Mouse (Mus musculus) right cerebral cortex, postnatal 14 days (tissue): ENCODE results near the gene Myrip.
"Not testable (repeated sequence)": the region's sequence is repeated elsewhere in the genome, so short reads cannot be mapped to it uniquely, and the experiment has no call there.

ENCODE experiments used
- DNase-seq: peaks from one replicate; pipeline ENCODE4 v3.0.0; 2022

The Myrip gene

DNA sequence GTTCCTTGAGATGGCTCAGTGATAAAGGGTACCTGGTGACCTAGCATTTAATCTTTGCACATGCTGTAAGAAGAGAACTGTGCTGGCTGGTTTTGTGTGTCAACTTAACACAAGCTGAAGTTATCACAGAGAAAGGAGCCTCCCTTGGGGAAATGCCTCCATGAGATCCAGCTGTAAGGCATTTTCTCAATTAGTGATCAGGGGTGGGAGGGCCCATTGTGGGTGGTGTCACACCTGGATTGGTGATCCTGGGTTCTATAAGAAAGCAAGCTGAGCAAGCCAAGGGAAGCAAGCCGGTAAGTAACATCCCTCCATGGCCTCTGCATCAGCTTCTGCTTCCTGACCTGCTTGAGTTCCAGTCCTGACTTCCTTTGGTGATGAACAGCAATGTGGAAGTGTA is at the start of gene Myrip:
Myrip (plus strand) TSS at position 301 of the 400 bp plus-strand sequence.
- DNase-seq: not testable (repeated sequence)

DNA sequence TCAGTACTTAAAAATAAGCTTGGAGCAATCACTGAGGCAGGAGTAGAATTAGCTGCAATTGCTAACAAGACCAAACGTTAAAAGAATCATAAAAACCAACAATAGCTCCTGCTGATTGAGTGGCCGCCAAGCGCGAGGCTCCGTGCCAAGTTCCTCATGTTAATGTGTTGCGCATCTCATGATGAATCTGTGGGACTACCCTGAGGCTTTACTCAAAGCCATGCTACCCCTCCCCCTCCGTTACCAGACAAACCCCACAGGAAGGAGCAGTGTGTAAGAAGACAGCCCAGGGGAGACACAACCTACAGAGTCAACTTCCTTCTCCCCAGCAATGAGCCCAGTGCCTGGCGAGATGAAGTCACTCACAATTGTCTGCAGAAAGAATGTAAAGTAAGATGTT is 41.5 kb upstream of the Myrip start:
- DNase-seq: peak; percentile 54

DNA sequence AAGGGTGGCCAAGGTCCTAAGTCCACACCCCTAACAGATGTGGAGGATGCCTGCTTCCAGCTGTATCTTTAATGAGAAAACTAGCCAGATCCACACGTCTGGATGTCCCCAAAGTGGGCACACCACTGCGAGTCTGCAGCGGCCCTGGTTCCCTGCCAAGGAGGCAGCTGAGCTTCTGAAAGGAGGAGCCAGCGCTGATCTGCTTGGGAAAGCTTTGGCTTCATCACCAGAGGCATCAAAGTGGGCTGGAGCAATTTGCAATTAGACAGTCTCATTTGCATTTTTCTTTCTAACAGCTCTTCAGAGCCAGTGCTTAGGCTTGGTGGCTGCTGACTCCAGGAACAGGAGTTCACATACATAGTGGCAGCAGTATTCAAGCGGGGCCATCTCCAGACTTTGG is 37.3 kb upstream of the Myrip start:
- DNase-seq: peak; percentile 80

- no peak for DNase-seq
These were observed 28.2 kb upstream of the Myrip start for GRCm38 (mm10) chr9:120273083-120273482.

DNA sequence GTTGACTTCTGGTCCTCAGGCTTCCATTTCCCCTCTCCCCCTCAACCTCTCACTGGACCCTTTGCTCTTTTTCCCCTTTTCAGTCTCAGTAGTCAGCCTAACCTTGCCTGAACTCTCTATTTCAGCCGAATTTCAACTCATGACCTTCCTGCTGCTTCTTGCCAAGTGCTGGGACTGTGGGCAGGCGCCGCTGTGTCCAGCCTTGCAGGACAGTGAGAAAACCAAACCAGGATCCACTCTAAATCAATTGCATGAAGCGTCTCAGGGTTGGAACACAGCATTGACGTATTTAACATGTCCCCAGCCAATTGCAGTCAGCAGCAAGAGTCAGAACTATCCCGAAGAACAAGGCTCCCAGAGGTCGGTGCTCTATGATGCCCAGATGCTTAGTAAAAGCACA is 26.1 kb upstream of the Myrip start:
- DNase-seq: no peak

- DNase-seq: no peak
These were observed 20.2 kb upstream of the Myrip start for GRCm38 (mm10) chr9:120281147-120281546.

DNA sequence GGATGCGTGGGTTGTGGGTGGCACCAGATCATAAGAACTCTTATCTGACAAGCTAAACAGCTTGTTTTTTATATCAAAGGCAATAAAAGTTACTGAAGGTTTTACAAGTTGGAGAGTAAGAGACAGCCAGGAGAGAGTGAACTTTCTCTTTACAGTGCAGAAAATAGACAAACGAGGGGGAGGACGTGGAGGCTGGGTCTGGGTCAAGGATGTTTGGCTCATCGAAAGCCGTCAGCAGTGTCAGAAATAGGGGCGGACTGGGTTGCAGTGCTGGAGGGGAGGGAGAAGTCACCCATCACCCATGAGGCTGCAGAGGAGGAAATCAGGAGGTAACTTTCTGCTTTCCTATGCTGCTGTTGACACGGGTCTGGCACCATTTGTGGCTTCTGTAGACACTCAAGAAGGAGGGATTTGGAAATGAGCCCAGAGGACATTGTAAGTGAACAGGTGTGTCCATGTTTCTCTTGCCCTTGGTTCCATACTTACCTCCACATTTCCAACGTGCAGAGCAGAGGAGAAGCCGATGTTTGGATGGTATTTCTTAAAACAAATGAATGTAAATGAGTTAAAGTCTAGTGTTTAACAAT is 18.8 kb upstream of the Myrip start:
- DNase-seq: no peak

DNA sequence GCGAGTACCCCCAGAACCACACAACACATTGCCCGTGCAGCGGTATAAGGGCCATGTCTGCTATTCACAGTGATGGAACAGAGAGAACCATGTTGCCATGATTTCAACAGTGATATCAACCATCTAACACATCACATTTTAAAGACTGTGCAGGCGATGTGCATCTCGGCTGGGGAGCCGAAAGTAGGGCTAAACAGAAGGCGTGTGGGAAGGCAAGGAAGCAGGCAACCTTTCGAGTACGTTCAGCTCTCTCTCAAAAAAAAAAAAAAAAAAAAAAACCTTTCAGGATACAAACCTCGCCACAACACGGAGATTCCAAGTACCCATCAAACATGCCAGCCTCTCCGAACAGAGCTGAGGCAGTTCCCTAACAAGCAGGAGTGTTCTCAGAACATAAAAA is 17.8 kb upstream of the Myrip start:
- DNase-seq: peak; percentile 23

- DNase-seq: no peak
These were observed 13.3 kb upstream of the Myrip start for GRCm38 (mm10) chr9:120288011-120288410.

DNA sequence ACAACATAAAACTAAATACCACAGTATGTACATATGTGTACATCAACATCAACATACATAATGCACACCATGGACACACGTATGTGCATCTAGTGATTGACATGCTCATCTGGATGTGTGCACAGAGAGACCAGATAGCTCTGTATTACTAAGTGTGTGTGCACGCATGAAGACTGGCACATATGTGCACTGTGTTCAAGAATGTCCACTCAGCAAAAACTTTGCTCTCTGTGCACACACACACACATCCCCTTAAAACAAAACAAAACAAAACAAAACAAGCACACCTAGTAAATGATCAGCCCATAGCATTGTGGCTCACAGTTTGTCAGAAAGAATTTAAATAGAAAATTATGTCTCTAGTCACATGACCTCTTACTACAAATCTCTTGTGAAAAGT is 10.9 kb upstream of the Myrip start:
- DNase-seq: no peak

DNA sequence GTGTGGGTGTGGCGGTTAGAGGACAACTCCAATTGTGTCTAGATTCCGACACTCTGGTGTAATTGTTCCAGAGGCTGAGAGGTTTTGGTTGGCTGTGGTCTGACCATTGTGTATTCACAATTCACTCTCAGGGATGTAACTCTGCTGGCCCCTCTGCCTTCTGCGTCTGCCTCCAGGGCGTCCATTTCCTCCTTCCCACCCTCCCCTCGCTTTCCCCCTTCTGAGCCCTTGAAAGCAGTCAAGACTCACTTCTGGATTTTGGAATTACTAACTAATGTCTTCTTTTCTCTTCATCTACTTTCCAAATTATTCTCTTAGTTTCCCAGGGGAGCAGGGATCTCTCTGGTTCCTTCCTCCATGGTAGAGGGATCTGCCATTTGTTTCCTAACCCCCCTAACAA is 8.8 kb upstream of the Myrip start:
- DNase-seq: no peak

DNA sequence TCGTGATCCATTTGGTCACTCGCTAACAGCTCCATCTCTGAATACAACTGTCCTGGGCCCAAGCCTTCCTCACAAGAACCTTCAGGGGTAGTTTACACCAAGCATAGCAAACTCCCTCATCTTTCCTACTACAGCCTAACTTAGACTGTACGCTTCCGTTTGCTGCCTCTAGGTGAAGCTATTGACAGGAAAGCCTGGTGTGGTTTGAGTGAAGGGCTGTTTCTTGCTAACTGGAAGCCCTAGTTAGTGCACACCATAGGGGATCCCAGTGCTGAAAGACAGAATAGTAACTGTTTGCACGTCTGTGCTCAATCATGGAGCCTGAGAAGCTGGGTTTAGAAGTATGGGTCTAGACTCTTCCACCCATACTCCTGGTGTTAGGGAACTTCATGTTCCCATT is 5.8 kb upstream of the Myrip start:
- DNase-seq: no peak

- DNase-seq: no peak
These were observed 4.4 kb upstream of the Myrip start for GRCm38 (mm10) chr9:120296938-120297337.

DNA sequence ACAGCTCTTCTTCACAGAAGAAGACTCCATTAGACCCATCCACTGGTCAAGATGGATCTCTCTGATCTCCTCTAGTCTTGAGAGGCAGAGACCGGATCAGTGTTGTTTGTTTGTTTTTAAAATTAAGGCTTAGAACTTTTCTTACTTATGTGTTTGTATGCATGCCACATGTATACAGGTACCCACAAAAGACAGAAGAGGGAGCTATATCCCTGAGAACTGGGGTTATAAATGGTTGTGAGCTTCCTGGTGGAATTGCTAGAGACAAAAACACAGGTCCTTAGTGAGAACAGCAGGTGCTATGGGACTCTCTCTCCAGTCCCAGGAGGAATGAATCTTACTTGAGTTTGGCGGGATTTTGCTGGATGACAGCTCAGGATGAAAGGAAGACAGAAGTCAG is 1.9 kb upstream of the Myrip start:
- DNase-seq: no peak

DNA sequence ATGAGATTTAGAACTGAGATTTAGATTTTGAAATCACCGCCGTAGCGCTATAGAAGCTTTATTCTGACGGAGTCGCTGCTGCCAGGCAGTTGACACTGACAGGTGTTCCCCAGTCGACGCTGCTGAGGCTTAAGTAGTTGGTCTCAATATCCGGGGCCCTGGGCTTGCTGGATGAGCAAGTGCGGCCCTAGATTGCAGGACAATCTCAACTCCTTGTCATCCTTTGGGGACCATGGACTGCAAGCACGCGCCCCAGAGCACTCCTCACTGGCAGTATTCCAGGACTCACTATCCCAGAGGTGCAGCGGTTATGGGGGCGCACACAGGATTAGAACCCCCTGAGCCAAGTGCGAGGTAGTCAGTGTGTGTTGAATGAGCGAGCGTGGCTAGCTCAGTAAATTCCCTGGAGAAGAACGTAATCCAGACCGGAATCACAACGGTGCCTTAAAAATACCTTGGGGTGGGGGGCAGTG is 1.7 kb downstream of the Myrip start:
- no peak for DNase-seq

DNA sequence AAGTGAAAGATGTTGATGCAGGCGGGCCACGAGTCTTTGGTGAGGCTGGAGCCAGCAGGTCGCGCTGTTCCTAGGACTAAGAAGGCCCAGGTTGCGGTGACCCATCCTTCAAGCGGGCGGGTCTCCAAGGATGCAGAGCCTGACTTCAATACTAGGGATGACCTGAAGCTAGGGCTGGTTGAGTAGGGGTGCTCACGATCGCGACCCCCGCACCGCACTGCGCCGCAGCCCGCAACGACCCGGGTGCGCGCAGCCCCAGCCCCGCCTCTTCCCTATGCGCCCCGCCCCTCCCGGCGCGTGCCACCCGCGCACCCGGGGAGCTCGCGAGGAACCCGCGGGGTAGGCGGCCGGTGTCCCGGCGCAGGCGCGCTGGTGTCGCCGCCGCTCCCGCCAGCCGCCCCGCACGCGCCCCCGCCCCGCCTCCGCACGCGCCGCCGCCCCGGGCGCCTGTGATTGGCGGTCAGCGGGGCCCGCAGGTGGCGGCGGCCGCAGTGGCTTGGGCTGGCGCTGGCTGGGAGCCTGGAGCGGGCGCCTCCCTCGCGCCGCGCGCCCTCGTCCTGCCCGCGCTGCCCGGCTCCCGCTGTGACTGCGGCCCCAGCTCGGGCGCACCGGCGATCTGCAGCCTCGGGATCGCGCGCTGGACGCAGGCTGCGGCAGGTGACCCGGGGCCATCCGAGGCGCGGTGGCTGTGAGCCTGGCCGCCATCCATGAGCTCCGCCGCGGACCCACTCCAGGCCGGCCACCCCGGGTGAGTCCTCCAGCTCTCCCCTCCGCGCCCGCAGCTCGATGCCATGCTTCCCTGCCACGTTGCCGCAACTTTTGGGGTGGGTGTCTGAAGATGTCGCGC is 2.4 kb downstream of the Myrip start:
- peak; percentile 75 for DNase-seq

DNA sequence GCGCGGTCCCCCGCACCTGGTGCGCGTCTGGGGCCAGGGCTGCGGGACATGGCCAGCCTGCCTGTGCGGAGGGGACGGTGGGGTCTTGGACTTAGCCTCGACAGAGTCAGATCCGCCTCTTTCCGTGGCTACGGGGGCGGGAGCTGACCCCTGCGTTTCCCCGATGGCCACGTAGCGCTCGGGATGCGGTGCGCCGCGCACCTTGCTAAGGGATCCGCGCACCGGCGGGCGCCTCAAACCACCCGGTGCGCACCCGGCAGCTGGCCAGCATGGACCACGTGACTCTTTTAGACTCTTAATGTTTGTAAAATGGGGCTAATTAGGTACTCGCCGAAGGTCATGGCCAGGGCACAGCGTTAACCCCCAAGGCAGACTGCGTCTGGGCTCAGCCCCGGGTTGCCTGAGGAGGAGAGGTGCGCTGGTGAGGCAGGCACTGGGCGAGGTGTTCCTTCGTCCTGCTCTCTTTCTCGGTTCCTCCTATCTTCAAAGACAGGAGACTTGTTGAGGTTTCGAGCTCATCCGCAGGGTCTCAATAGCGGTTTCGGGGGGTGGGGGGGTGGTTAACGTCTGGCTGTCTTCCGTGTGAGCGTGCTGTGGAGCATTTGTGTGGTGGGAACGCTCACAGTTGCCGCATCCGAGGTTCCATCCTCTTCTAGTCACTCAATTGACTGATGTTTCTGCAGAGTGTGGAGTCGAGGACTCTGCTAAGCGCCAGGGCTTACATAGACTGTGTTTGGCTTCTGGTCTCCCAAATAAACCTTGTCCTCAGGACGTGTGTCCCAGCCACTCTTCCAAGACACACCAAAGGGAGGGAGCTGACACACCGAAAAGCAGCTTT is 3.2 kb downstream of the Myrip start:
- DNase-seq: peak; percentile 45

GRCm38 (mm10) chr9:120315171-120315570 is 13.9 kb downstream of the Myrip start:
- DNase-seq: no peak

GRCm38 (mm10) chr9:120319099-120319498 is 17.8 kb downstream of the Myrip start:
- no peak for DNase-seq

DNA sequence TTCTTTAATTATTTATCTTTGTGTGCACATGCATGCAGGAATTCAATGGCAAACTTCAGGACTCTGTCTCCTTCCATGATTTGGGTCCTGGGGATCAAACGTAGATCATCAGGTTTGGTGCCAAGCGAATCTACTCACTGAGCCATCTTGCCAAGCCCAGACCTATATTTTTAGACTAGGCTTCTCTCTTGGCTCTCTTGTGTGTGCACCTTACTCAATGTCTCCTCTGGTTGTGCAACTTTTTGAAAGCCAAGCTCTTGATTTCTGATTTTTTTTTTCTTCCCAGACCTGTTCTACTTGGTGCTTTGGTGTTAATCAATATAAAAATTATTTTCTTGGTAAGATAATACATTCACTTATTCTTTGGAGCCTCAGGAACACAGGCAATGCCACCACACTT is 19.3 kb downstream of the Myrip start:
- no peak for DNase-seq

DNA sequence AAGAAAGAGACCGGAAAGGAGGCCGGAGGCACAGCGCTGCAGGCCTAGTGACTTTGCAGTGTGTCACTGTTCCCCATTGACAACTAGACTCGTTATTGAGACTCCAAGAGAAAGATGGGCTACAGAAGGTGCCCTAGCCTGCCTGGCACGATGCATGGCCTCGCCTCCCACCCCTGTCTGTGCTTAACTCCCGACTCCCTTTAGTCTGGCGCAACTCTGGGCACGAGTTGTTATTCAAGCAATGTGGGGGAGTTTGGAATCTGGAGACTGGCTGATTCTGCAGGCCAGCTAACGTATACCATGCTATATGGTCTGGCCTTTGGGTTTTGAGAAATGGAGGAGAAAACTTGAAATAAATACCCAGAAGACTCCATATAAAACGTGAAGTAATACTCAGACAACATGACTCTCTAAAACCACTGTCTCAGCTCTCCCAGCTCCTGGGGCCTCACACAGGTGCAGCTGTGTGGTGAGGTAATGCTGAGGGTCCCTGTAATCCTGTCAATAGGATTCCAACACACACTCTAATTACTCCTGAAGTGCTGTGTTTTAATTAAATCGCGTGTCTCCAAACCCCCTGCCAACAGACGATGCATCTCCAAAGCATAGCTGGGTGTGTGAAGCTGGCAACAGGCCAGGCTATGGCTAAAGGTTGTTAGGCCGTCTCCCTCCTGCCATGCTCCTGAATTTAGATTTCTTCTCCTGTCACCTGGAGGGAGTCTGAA is 21.6 kb downstream of the Myrip start:
- no peak for DNase-seq

GRCm38 (mm10) chr9:120331048-120331447 is 29.7 kb downstream of the Myrip start:
- not testable (repeated sequence) for DNase-seq

DNA sequence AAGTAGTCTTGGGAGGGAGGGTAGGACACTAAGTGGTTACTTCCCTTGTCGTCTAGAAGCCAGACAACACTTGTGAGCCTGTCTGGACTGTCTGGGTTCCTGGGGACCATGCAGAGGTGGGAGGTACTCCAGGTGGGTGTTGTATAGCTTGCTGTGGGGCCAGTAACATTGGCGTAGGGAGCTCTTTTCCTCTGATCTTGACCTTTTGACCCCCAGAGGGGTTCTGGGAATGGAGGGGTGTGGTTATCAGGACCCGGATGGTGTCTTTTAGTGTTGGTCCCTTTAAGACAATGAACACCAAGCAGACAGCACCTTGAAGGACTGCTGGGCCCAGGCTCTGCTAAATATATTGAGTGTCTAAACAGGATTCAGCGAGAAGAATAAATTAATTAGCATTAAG is 36.9 kb downstream of the Myrip start:
- DNase-seq: no peak
